Mouse (Mus musculus): ENCODE results near the gene Grin1. TPM values are rescaled to one million over a fixed set of nuclear protein-coding genes. Genes with fewer than 3 reads are reported as not detected.

Grin1 gene
- 0.03 TPM in 2 replicates for polyA plus RNA-seq (2012; ENCODE audit: low replicate concordance)

GRCm38 (mm10) chr2:25318971-25319773 is at the start of gene Grin1:
Gene Grin1 (minus strand): TSS chr2:25319187.

GRCm38 (mm10) chr2:25365091-25365761 is 46.2 kb upstream of the Grin1 start, which contains the start of gene Uap1l1:
Gene Uap1l1 (minus strand): TSS chr2:25365682.

GRCm38 (mm10) chr2:25356208-25357079 is 37.5 kb upstream of the Grin1 start, which contains the start of gene Dpp7:
Gene Dpp7 (minus strand): TSS chr2:25356359.

GRCm38 (mm10) chr2:25332286-25333160 is 13.5 kb upstream of the Grin1 start, which contains the start of gene Man1b1:
Gene Man1b1 (plus strand): TSS chr2:25332338.

GRCm38 (mm10) chr2:25289651-25290050 is 29.3 kb downstream of the Grin1 start, which contains the start of gene Lrrc26:
Gene Lrrc26 (plus strand): TSS chr2:25289915.

GRCm38 (mm10) chr2:25287927-25288649 is 30.9 kb downstream of the Grin1 start, which contains the start of gene Tmem210:
Gene Tmem210 (plus strand): TSS chr2:25288145.

GRCm38 (mm10) chr2:25271827-25272511 is 47.0 kb downstream of the Grin1 start, which contains the start of the genes Ssna1 and Anapc2:
Gene Ssna1 (minus strand): TSS chr2:25272438.
Gene Anapc2 (plus strand): TSS chr2:25272478.

GRCm38 (mm10) chr2:25262291-25262767 is 56.7 kb downstream of the Grin1 start, which contains the start of gene Tprn:
Gene Tprn (plus strand): TSS chr2:25262618.

GRCm38 (mm10) chr2:25255284-25255779 is 63.7 kb downstream of the Grin1 start, which contains the start of gene Tmem203:
Gene Tmem203 (plus strand): TSS chr2:25255439.

GRCm38 (mm10) chr2:25246183-25247072 is 72.6 kb downstream of the Grin1 start, which contains the start of gene AL732309.1:
Gene AL732309.1 (minus strand): TSS chr2:25246863.

GRCm38 (mm10) chr2:25242101-25242506 is 76.9 kb downstream of the Grin1 start, which contains the start of the genes Rnf208 and Cysrt1:
Gene Rnf208 (plus strand): TSS chr2:25242255.
Gene Cysrt1 (minus strand): TSS chr2:25242452.

Other genes starting within 250 kb of the Grin1 start
- gene Entpd8, start 238.9 kb downstream of the Grin1 start, polyA plus RNA-seq (2012; ENCODE audit: low replicate concordance): not detected in 2 replicates
- 0.07 and 0.45 TPM in 2 replicates for gene Noxa1, start 224.0 kb downstream of the Grin1 start, polyA plus RNA-seq (2012; ENCODE audit: low replicate concordance)
- 10.2 and 19.3 TPM in 2 replicates for gene Nrarp, start 138.4 kb downstream of the Grin1 start, polyA plus RNA-seq (2012; ENCODE audit: low replicate concordance)
- 52.8 and 77.9 TPM in 2 replicates for gene Tor4a, start 122.3 kb downstream of the Grin1 start, polyA plus RNA-seq (2012; ENCODE audit: low replicate concordance)
- 30.0 and 35.5 TPM in 2 replicates for gene Nelfb, start 107.7 kb downstream of the Grin1 start, polyA plus RNA-seq (2012; ENCODE audit: low replicate concordance)
- 0.19 TPM in 1 of 2 replicates, not detected in the other for gene Stpg3, start 104.5 kb downstream of the Grin1 start, polyA plus RNA-seq (2012; ENCODE audit: low replicate concordance)
- gene Fam166a, start 100.4 kb downstream of the Grin1 start, polyA plus RNA-seq (2012; ENCODE audit: low replicate concordance): 0.13 TPM in 1 of 2 replicates, not detected in the other
- 38.7 and 174 TPM in 2 replicates for gene Tubb4b, start 94.5 kb downstream of the Grin1 start, polyA plus RNA-seq (2012; ENCODE audit: low replicate concordance)
- not detected in 2 replicates for gene Slc34a3, start 84.8 kb downstream of the Grin1 start, polyA plus RNA-seq (2012; ENCODE audit: low replicate concordance)
- 0.13 TPM in 1 of 2 replicates, not detected in the other for gene Rnf224, start 82.4 kb downstream of the Grin1 start, polyA plus RNA-seq (2012; ENCODE audit: low replicate concordance)
- gene Rnf208, start 76.9 kb downstream of the Grin1 start, polyA plus RNA-seq (2012; ENCODE audit: low replicate concordance): 1.9 and 6.1 TPM in 2 replicates
- gene Cysrt1, start 76.7 kb downstream of the Grin1 start, polyA plus RNA-seq (2012; ENCODE audit: low replicate concordance): not detected in 2 replicates
- gene AL732309.1, start 72.3 kb downstream of the Grin1 start, polyA plus RNA-seq (2012; ENCODE audit: low replicate concordance): 2.6 and 4.1 TPM in 2 replicates
- gene Tmem203, start 63.7 kb downstream of the Grin1 start, polyA plus RNA-seq (2012; ENCODE audit: low replicate concordance): 12.0 and 24.1 TPM in 2 replicates
- 25.3 and 55.9 TPM in 2 replicates for gene Tprn, start 56.6 kb downstream of the Grin1 start, polyA plus RNA-seq (2012; ENCODE audit: low replicate concordance)
- gene Ssna1, start 46.7 kb downstream of the Grin1 start, polyA plus RNA-seq (2012; ENCODE audit: low replicate concordance): 76.2 and 82.8 TPM in 2 replicates
- gene Anapc2, start 46.7 kb downstream of the Grin1 start, polyA plus RNA-seq (2012; ENCODE audit: low replicate concordance): 19.8 and 24.6 TPM in 2 replicates
- gene Tmem210, start 31.0 kb downstream of the Grin1 start, polyA plus RNA-seq (2012; ENCODE audit: low replicate concordance): not detected in 2 replicates
- gene Lrrc26, start 29.3 kb downstream of the Grin1 start, polyA plus RNA-seq (2012; ENCODE audit: low replicate concordance): not detected in 2 replicates
- gene Man1b1, start 13.2 kb upstream of the Grin1 start, polyA plus RNA-seq (2012; ENCODE audit: low replicate concordance): 24.2 and 25.3 TPM in 2 replicates
- 6.8 and 11.7 TPM in 2 replicates for gene Dpp7, start 37.2 kb upstream of the Grin1 start, polyA plus RNA-seq (2012; ENCODE audit: low replicate concordance)
- 20.6 and 22.9 TPM in 2 replicates for gene Uap1l1, start 46.5 kb upstream of the Grin1 start, polyA plus RNA-seq (2012; ENCODE audit: low replicate concordance)
- 6.3 and 11.6 TPM in 2 replicates for gene Sapcd2, start 53.1 kb upstream of the Grin1 start, polyA plus RNA-seq (2012; ENCODE audit: low replicate concordance)
- gene Entpd2, start 76.7 kb upstream of the Grin1 start, polyA plus RNA-seq (2012; ENCODE audit: low replicate concordance): 0.10 TPM in 1 of 2 replicates, not detected in the other
- gene Npdc1, start 80.2 kb upstream of the Grin1 start, polyA plus RNA-seq (2012; ENCODE audit: low replicate concordance): 3.8 and 4.4 TPM in 2 replicates
- gene Fut7, start 104.1 kb upstream of the Grin1 start, polyA plus RNA-seq (2012; ENCODE audit: low replicate concordance): 4.5 and 10.9 TPM in 2 replicates
- 32.3 and 48.6 TPM in 2 replicates for gene Abca2, start 109.5 kb upstream of the Grin1 start, polyA plus RNA-seq (2012; ENCODE audit: low replicate concordance)
- not detected in 2 replicates for gene Clic3, start 137.7 kb upstream of the Grin1 start, polyA plus RNA-seq (2012; ENCODE audit: low replicate concordance)
- 82.6 and 103 TPM in 2 replicates for gene Paxx, start 141.9 kb upstream of the Grin1 start, polyA plus RNA-seq (2012; ENCODE audit: low replicate concordance)
- gene Ptgds, start 150.9 kb upstream of the Grin1 start, polyA plus RNA-seq (2012; ENCODE audit: low replicate concordance): not detected in 2 replicates
- gene Lcn12, start 174.7 kb upstream of the Grin1 start, polyA plus RNA-seq (2012; ENCODE audit: low replicate concordance): not detected in 2 replicates
- gene Fbxw5, start 181.6 kb upstream of the Grin1 start, polyA plus RNA-seq (2012; ENCODE audit: low replicate concordance): 16.5 and 48.8 TPM in 2 replicates
- 0.27 TPM in 1 of 2 replicates, not detected in the other for gene C8g, start 182.5 kb upstream of the Grin1 start, polyA plus RNA-seq (2012; ENCODE audit: low replicate concordance)
- 6.4 and 20.6 TPM in 2 replicates for gene Traf2, start 227.8 kb upstream of the Grin1 start, polyA plus RNA-seq (2012; ENCODE audit: low replicate concordance)
- 403 and 822 TPM in 2 replicates for gene Edf1, start 238.7 kb upstream of the Grin1 start, polyA plus RNA-seq (2012; ENCODE audit: low replicate concordance)

All from hematopoietic multipotent progenitor cell, adult 10-12 weeks (in vitro differentiated cells).